Mouse (Mus musculus) heart, embryonic 12.5 days (tissue): Measurements from ENCODE around the gene Ppp1r32. TPM values are rescaled to one million over a fixed set of nuclear protein-coding genes. Genes with fewer than 3 reads are reported as not detected.

Source experiments
- ATAC-seq: fragments of 200-750 bp; cut with Nextera tagmentation; 2 replicates; pipeline ENCODE4 v1.8.0; 2017; ENCODE audit warnings: moderate TSS enrichment, moderate library complexity; ENCODE audit not compliant: insufficient number of reproducible peaks, low FRiP score
- H3K27ac ChIP-seq: fragments of 300-500 bp; sonication (generic); 2 replicates; pipeline ENCODE4 v1.5.1; 2016; ENCODE audit warnings: mild to moderate bottlenecking, moderate library complexity; ENCODE audit not compliant: poor library complexity, severe bottlenecking
- H3K27me3 ChIP-seq: fragments of 300-500 bp; sonication (generic); replicated peaks from 2 replicates; pipeline ENCODE4 v1.6.1; 2016; ENCODE audit warnings: mild to moderate bottlenecking, moderate library complexity
- H3K36me3 ChIP-seq: fragments of 300-500 bp; sonication (generic); 2 replicates; pipeline ENCODE4 v1.6.1; 2016; ENCODE audit warnings: mild to moderate bottlenecking, moderate library complexity
- H3K4me1 ChIP-seq: fragments of 300-500 bp; sonication (generic); replicated peaks from 2 replicates; pipeline ENCODE4 v1.6.1; 2016; ENCODE audit warnings: mild to moderate bottlenecking
- H3K4me2 ChIP-seq: fragments of 300-500 bp; sonication (generic); 2 replicates; pipeline ENCODE4 v1.6.1; 2016; ENCODE audit warnings: mild to moderate bottlenecking, moderate library complexity
- H3K4me3 ChIP-seq: fragments of 300-500 bp; sonication (generic); 2 replicates; pipeline ENCODE4 v1.5.1; 2016; ENCODE audit warnings: mild to moderate bottlenecking
- H3K9ac ChIP-seq: fragments of 300-500 bp; sonication (generic); 2 replicates; pipeline ENCODE4 v1.6.1; 2016; ENCODE audit warnings: mild to moderate bottlenecking, moderate library complexity
- H3K9me3 ChIP-seq: fragments of 300-500 bp; sonication (generic); replicated peaks from 2 replicates; pipeline ENCODE4 v1.6.1; 2016; ENCODE audit warnings: mild to moderate bottlenecking, moderate library complexity
- WGBS: fragments of 180-500 bp; shearing (Covaris S2); methylation state at CpG from one replicate; pipeline ENCODE4 v1.1.7; 2016; 5-methylcytosine and 5-hydroxymethylcytosine counted together
- polyA plus RNA-seq: library from polyadenylated mRNA; unstranded; fragments of >200 nt; fragmentation: Nextera tagmentation; extraction: Ambion mirVana; gene quantifications from 2 replicates; pipeline ENCODE4 v1.2.1, GENCODE M21; 2016

Ppp1r32 gene
- polyA plus RNA-seq, 1 experiment from 2014 or later = not detected

- H3K9ac ChIP-seq = no peak overlapping the region
- peaks cover 76% of the 10 kb centered on the region for H3K27me3 ChIP-seq
- no peak overlapping the region for H3K4me3 ChIP-seq
- no peak overlapping the region for H3K4me2 ChIP-seq
- no peaks in the 10 kb centered on the region for H3K36me3 ChIP-seq
- WGBS = 59% methylated on average over 1 of the region's 1 CpGs
- ATAC-seq = no peak
- H3K9me3 ChIP-seq = no peaks in the 10 kb centered on the region
- H3K4me1 ChIP-seq = peaks cover 33% of the 10 kb centered on the region
- H3K27ac ChIP-seq = no peak overlapping the region
These were observed 58.0 kb downstream of the Ppp1r32 start for GRCm38 (mm10) chr19:10424751-10425150.

Other genes starting within 250 kb of the Ppp1r32 start
- 16.2 and 16.5 TPM in 2 replicates for gene Myrf, start 242.2 kb downstream of the Ppp1r32 start, polyA plus RNA-seq
- 1.3 and 1.5 TPM in 2 replicates for gene Dagla, start 178.1 kb downstream of the Ppp1r32 start, polyA plus RNA-seq
- gene Syt7, start 93.8 kb downstream of the Ppp1r32 start, polyA plus RNA-seq = 0.59 and 1.3 TPM in 2 replicates
- gene Lrrc10b, start 25.5 kb downstream of the Ppp1r32 start, polyA plus RNA-seq = 0.14 and 0.26 TPM in 2 replicates
- 36.9 and 41.4 TPM in 2 replicates for gene Cpsf7, start 42.3 kb upstream of the Ppp1r32 start, polyA plus RNA-seq
- gene Sdhaf2, start 43.2 kb upstream of the Ppp1r32 start, polyA plus RNA-seq = 48.4 and 52.1 TPM in 2 replicates
- gene Tmem216, start 73.3 kb upstream of the Ppp1r32 start, polyA plus RNA-seq = 17.8 and 20.0 TPM in 2 replicates
- 13.5 and 15.9 TPM in 2 replicates for gene Cyb561a3, start 94.2 kb upstream of the Ppp1r32 start, polyA plus RNA-seq
- 26.2 and 26.5 TPM in 2 replicates for gene Tmem138, start 94.4 kb upstream of the Ppp1r32 start, polyA plus RNA-seq
- 339 and 347 TPM in 2 replicates for gene Ddb1, start 122.4 kb upstream of the Ppp1r32 start, polyA plus RNA-seq
- 11.9 and 12.4 TPM in 2 replicates for gene Tkfc, start 122.7 kb upstream of the Ppp1r32 start, polyA plus RNA-seq
- 0.34 and 0.85 TPM in 2 replicates for gene Vwce, start 151.3 kb upstream of the Ppp1r32 start, polyA plus RNA-seq
- gene Pga5, start 195.1 kb upstream of the Ppp1r32 start, polyA plus RNA-seq = not detected in 2 replicates
- gene Vps37c, start 205.8 kb upstream of the Ppp1r32 start, polyA plus RNA-seq = 29.0 and 31.2 TPM in 2 replicates